Mouse (Mus musculus): ENCODE measurements around the gene Rab34. TPM values are rescaled to one million over a fixed set of nuclear protein-coding genes. Genes with fewer than 3 reads are reported as not detected.

Gene Rab34
- polyA plus RNA-seq, 1 experiment = 88.8 TPM

- peaks cover 21% of the 10 kb centered on the region for H3K36me3 ChIP-seq (ENCODE audit: control insufficient read depth, insufficient read depth)
- H3K79me2 ChIP-seq (ENCODE audit: control insufficient read depth, insufficient read depth) = peaks cover 8% of the 10 kb centered on the region
- no peak for TF ChIP-seq USF1 (IDR thresholded peaks at IDR 0.05; ENCODE audit: low read depth)
- TF ChIP-seq POLR2AphosphoS2 (IDR thresholded peaks at IDR 0.05; ENCODE audit: insufficient read length, low read depth) = peak; percentile 29
- TF ChIP-seq POLR2A (IDR thresholded peaks at IDR 0.05; ENCODE audit: insufficient read length, low read depth) = peak; percentile 39
- H3K4me2 ChIP-seq (ENCODE audit: low read depth) = peak within 1 kb of the TSS; percentile 99
- no peaks in the 10 kb centered on the region for H3K27me3 ChIP-seq (ENCODE audit: control insufficient read depth, insufficient read depth, insufficient read length)
- H3ac ChIP-seq (ENCODE audit: control insufficient read depth, insufficient read length) = no peak within 1 kb of the TSS
- H3K4me3 ChIP-seq = peak within 1 kb of the TSS; percentile 62
These were observed 11.8 kb upstream of the Rab34 start, which contains the start of the genes Nek8 and Tlcd1 for GRCm38 (mm10) chr11:78176402-78176862. Gene Nek8, minus strand, starts transcription at chr11:78176675. Gene Tlcd1, plus strand, starts transcription at chr11:78176711.

GRCm38 (mm10) chr11:78176905-78177331 lies 11.3 kb upstream of the Rab34 start:
- H3K79me2 ChIP-seq (ENCODE audit: control insufficient read depth, insufficient read depth) = peaks cover 13% of the 10 kb centered on the region
- TF ChIP-seq E2F4 (IDR thresholded peaks at IDR 0.05; ENCODE audit: insufficient read depth) (no peak), SRF (IDR thresholded peaks at IDR 0.05; ENCODE audit: control insufficient read depth, insufficient read length, low read depth) (no peak)
- H3K4me3 ChIP-seq = peak overlapping the region; percentile 62
- H3K4me2 ChIP-seq (ENCODE audit: low read depth) = peak overlapping the region; percentile 99
- H3K27me3 ChIP-seq (ENCODE audit: control insufficient read depth, insufficient read depth, insufficient read length) = no peaks in the 10 kb centered on the region
- H3K36me3 ChIP-seq (ENCODE audit: control insufficient read depth, insufficient read depth) = peaks cover 26% of the 10 kb centered on the region
- H3ac ChIP-seq (ENCODE audit: control insufficient read depth, insufficient read length) = no peak overlapping the region

- no peak overlapping the region for H3ac ChIP-seq (ENCODE audit: control insufficient read depth, insufficient read length)
- peaks cover 18% of the 10 kb centered on the region for H3K79me2 ChIP-seq (ENCODE audit: control insufficient read depth, insufficient read depth)
- H3K27me3 ChIP-seq (ENCODE audit: control insufficient read depth, insufficient read depth, insufficient read length) = no peaks in the 10 kb centered on the region
- H3K36me3 ChIP-seq (ENCODE audit: control insufficient read depth, insufficient read depth) = peaks cover 31% of the 10 kb centered on the region
- peak overlapping the region; percentile 62 for H3K4me3 ChIP-seq
- peak overlapping the region; percentile 99 for H3K4me2 ChIP-seq (ENCODE audit: low read depth)
- no peak for TF ChIP-seq SRF (IDR thresholded peaks at IDR 0.05; ENCODE audit: control insufficient read depth, insufficient read length, low read depth)
- TF ChIP-seq MAX (IDR thresholded peaks at IDR 0.05; ENCODE audit: low read depth) = no peak
- TF ChIP-seq TCF12 (IDR thresholded peaks at IDR 0.05; ENCODE audit: insufficient read depth, poor library complexity, severe bottlenecking) = no peak
- no peak for TF ChIP-seq USF1 (IDR thresholded peaks at IDR 0.05; ENCODE audit: low read depth)
- TF ChIP-seq POLR2AphosphoS2 (IDR thresholded peaks at IDR 0.05; ENCODE audit: insufficient read length, low read depth) = no peak
- TF ChIP-seq E2F4 (IDR thresholded peaks at IDR 0.05; ENCODE audit: insufficient read depth) = no peak
- no peak for TF ChIP-seq MYOG (IDR thresholded peaks at IDR 0.05; ENCODE audit: control insufficient read depth in 1 of 3, insufficient read depth in 1 of 3, insufficient read length in 2 of 3, low read depth in 2 of 3)
- no peak for TF ChIP-seq CEBPB (IDR thresholded peaks at IDR 0.05; ENCODE audit: insufficient read depth, poor library complexity, severe bottlenecking)
- no peak for TF ChIP-seq POLR2A (IDR thresholded peaks at IDR 0.05; ENCODE audit: insufficient read length, low read depth)
- no peak for TF ChIP-seq REST (IDR thresholded peaks at IDR 0.05; ENCODE audit: insufficient read depth, insufficient read length)
- no peak for TF ChIP-seq TCF3 (IDR thresholded peaks at IDR 0.05; ENCODE audit: insufficient read length, low read depth)
These were observed 10.8 kb upstream of the Rab34 start for GRCm38 (mm10) chr11:78177437-78177836.

GRCm38 (mm10) chr11:78177903-78178858 lies 10.0 kb upstream of the Rab34 start:
- Histone ChIP-seq H3ac (ENCODE audit: control insufficient read depth, insufficient read length) (peak overlapping the region; percentile 14), H3K79me2 (ENCODE audit: control insufficient read depth, insufficient read depth) (peaks cover 26% of the 10 kb centered on the region), H3K36me3 (ENCODE audit: control insufficient read depth, insufficient read depth) (peaks cover 32% of the 10 kb centered on the region), H3K4me2 (ENCODE audit: low read depth) (peak overlapping the region; percentile 99), H3K27me3 (ENCODE audit: control insufficient read depth, insufficient read depth, insufficient read length) (no peaks in the 10 kb centered on the region), H3K4me3 (peak overlapping the region; percentile 62)
- TF ChIP-seq POLR2AphosphoS2 (IDR thresholded peaks at IDR 0.05; ENCODE audit: insufficient read length, low read depth) = peak; percentile 72
- TF ChIP-seq E2F4 (IDR thresholded peaks at IDR 0.05; ENCODE audit: insufficient read depth) = no peak
- TF ChIP-seq POLR2A (IDR thresholded peaks at IDR 0.05; ENCODE audit: insufficient read length, low read depth) = peak; percentile 76
- TF ChIP-seq REST (IDR thresholded peaks at IDR 0.05; ENCODE audit: insufficient read depth, insufficient read length) = no peak
- no peak for TF ChIP-seq MAX (IDR thresholded peaks at IDR 0.05; ENCODE audit: low read depth)
- no peak for TF ChIP-seq TCF3 (IDR thresholded peaks at IDR 0.05; ENCODE audit: insufficient read length, low read depth)
- TF ChIP-seq MYOG (IDR thresholded peaks at IDR 0.05; ENCODE audit: control insufficient read depth in 1 of 3, insufficient read depth in 1 of 3, insufficient read length in 2 of 3, low read depth in 2 of 3) = peak in 2 of 3 experiments; percentile 45 to 80
- peak in 2 of 3 experiments; percentile 71 to 72 for TF ChIP-seq MYOD1 (IDR thresholded peaks at IDR 0.05; ENCODE audit: control insufficient read depth in 1 of 3, insufficient read length in 2 of 3, low read depth in 2 of 3)
- no peak for TF ChIP-seq SRF (IDR thresholded peaks at IDR 0.05; ENCODE audit: control insufficient read depth, insufficient read length, low read depth)
- no peak for TF ChIP-seq CEBPB (IDR thresholded peaks at IDR 0.05; ENCODE audit: insufficient read depth, poor library complexity, severe bottlenecking)
- no peak for TF ChIP-seq USF1 (IDR thresholded peaks at IDR 0.05; ENCODE audit: low read depth)
- no peak for TF ChIP-seq TCF12 (IDR thresholded peaks at IDR 0.05; ENCODE audit: insufficient read depth, poor library complexity, severe bottlenecking)

All from myocyte (in vitro differentiated cells).